Mouse (Mus musculus) spleen, postnatal 10 days (tissue): ENCODE results near the gene Grin2a.

Source experiments
- DNase-seq, 2 experiments: peaks; one replicate each; pipeline ENCODE4 v3.0.0; 2021 to 2022; ENCODE audit warnings: low spot score in 2 of 2

Gene Grin2a

DNA sequence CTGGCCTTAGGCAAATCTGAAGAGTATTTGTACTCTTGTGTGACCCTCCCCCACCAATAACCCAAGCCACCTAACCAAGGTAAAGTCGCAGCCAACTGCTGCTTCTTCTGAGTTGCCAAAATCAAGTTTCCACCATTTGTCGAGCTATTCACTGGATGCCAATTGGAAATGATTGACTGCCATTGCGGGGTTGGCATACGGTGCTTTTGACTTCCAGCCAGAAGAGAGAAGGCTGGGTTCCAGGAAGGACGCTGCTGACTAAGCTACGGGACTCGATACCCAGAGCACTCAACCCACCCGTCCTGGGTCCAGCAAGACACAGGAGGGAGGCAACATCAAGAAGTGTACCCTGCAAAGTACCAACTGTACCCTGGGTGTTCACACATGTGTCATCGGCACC is 242.3 kb downstream of the Grin2a start:
- DNase-seq, result no peak

DNA sequence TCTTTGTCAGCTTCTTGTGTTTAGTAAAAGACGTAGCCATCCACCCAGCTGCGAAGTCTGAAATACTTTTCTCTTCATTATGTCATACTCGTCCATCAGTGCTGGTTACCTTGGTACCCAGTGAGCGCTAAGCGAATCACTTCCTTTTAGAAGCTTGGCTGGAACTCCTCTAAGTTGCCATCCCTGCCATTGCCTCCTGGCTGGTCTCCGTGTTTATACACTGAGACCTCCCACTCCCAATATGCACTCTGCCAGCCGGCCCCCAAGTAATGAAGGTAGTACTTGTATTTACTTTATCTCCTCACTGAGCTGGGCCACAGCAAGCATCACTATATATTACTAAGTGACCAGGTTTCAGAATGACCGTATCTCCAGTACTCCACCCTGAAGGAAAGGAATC is 242.8 kb downstream of the Grin2a start:
- DNase-seq, result no peak

DNA sequence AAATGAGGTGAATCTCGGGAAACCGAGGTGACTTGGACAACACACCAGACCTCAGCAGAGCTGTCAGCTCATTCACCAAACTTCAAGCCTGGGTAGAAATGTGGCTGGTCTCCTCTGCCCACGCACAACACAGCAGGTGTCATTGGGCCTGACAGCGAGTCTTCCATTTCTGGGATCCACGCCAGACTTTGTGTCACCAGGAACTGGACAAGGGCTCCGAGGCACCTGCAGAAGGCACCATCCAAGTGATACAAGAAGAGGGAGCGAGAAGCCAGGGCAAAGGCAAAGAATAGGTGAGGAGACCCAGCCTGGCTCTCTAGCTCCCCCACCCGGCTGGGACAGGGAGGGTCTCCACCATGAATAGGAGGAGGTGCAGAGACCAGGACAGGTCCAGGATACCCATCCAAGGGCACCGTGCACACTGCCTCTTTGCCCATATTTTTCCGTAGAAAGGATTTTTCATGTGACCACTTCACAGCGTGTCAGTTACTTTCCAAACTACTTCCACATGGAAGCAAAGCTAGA is 244.3 kb downstream of the Grin2a start:
- no peak for DNase-seq

DNA sequence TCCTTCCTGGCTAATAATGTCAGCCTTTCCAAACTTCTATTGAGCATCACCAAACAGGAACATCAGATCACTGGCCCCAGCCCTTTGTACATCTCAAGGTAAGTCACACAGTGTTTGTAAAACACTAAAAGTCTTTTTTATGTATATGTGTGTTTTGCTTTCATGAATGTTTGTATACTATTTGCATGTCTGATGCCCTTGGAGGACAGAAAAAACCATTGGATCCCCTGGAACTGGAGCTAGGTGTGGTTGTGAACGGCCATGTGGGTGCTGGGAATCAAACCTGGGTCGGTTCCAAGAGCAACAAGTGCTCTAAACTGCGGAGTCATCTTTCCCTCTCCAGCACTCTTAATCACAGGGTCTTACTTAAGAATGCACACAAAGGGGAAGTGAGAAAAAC is 245.7 kb downstream of the Grin2a start:
- no peak for DNase-seq

DNA sequence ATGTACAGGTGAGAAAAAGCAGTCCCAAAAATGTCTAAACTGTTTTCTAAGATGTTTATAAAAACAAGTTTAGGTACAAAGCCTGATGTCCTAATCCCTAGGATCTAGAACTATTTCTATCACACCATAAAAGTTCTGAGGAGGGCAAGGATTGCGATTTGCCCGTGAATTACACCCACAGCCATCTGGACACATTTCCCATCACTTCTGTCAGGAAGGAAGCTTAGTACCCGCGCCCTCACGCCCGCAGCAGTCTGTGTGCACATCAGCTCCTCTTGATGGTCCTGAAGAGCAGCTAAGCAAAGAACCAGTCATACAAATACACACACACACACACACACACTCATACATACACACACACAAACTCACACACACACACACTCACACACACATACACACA is 252.9 kb downstream of the Grin2a start:
- DNase-seq, result no peak

- DNase-seq, result no peak
Observed at GRCm38 (mm10) chr16:9738679-9739078, 256.7 kb downstream of the Grin2a start.

- DNase-seq, result no peak
Observed at GRCm38 (mm10) chr16:9737131-9737530, 258.2 kb downstream of the Grin2a start.

DNA sequence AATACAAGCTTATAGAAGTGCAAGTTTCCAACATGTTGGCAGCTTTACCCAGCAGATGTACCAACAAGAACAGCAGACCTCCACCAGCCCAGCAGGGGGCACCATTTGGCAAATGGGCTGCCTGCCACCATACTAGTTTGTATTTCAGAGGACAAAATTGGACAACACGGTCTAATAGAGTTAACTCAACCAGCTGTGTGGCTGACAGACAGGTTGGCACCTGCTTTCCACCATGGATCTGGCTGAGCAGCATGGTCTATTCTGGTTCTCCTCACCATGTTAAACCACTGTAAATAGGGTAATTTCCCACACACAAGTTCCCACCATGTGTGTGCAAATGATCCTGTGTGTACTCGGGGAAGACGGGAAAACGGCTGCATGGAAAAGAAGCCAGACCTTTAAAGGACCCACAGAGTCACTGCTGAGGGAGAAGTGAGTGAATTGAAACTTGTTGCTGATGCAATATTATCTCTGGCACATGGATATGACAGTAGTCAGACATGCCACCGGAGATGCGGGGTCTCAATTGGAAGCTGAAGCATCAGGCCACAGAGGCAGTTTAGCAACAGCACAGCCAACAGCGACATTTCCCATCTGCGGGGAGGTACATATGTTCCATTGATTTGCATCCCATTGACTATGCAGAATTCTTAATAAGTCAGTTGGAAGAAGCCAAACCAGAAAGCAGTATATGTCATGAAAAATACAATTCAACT is 259.8 kb downstream of the Grin2a start:
- no peak for DNase-seq

DNA sequence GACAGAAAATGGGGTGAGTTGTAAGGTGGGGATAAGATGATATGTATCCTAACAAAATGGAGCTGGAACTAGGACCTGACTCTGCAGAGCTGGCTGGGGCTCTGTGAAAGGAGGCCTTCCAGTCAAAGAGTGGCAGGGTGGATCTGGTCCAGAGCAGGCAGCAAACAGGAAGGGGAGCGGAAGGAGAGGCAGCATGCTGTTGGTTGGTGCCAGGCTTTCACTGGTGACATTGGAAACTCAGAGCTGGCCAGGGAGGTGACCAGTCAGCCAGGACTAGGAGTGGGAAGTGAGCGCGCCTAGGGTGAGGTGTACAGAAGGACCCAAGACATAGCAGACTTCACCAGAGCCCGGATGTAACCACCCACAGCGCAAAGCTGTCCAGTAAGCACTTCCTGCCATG is 267.8 kb downstream of the Grin2a start:
- DNase-seq, result no peak

DNA sequence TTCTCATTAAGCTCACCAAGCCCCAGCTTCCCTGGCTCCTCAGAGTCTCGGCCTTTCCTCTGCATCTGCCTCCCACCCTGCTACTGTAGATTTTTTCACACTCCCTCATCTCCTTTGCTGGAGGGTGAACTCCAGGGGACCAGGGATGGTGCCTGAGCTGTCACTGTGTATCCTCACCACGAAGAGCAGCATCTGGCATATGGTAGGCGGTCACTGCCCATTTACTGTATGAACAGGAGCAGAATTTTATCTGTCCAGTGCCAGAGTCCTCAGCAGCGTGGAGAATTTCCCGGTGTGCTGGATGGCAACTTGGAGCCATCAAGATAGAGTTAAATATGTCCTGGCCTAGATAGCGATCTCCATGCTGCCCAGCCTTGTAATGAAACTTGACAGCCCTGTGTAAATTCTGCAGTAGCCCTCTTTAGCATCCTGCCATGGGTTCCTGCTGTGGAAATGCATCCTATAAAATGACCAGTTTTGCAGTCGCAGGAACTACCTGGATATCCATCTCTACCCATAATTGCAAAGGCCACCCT is 269.7 kb downstream of the Grin2a start:
- no peak for DNase-seq

DNA sequence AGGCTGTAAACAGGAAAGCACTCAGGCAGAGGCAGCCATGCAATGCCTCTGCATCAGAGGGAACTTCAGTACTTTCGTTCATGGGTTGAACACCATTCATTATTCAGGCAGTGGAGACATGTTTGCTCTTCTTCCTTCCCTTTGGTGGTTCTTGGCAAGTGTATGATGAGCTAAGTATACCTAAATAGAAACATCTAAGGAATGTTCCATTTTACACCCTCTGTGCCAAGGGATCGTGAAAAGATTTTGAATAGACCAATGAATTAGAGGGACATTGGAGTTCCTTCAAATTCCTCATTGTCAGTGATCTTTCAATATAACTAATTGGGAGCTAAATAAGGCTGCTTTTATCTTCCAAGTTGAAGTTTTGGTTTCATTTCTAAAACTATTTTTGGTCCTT is 284.0 kb downstream of the Grin2a start:
- DNase-seq, result no peak

- no peak for DNase-seq
Observed at GRCm38 (mm10) chr16:9709921-9710320, 285.4 kb downstream of the Grin2a start.

GRCm38 (mm10) chr16:9697141-9697540 is 298.2 kb downstream of the Grin2a start:
- DNase-seq, result no peak

DNA sequence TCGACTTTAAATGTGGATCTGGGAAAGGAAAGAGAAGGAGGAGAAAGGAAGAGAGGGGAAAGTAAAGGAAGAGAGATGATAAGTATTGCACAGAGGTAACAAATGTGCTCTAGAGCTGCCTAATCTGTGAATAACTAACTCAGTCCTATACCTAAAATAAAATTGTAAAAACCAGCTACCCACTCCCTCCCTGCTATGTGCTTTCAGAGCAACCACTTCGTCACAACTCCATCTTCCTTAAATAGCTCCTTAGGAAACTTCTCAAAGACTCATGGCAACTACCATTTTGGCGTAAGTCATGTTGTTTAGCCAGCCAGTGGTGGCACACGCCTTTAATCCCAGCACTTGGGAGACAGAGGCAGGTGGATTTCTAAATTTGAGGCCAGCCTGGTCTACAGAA is 301.3 kb downstream of the Grin2a start:
- DNase-seq, result no peak

- DNase-seq, result no peak
Observed at GRCm38 (mm10) chr16:9688523-9689140, 306.7 kb downstream of the Grin2a start.

DNA sequence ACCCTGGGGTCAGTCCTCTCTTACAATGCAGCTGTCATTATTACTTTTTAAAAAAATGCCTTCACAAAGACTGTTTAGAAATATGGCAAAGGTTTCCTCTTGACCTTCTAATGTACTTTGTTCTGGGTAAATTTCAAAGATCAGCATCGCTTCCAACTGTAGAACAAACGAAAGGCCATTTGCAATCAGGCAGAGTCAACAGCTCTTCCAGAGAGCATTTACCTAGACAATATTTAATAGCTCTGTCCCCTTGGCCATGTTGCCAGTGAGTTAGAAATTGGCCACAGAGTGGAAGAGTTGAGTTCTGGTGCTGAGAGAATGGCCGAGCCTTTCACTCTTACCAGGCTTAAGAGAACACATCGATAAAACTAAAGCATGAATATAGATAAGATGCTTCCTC is 314.8 kb downstream of the Grin2a start:
- DNase-seq, result no peak

DNA sequence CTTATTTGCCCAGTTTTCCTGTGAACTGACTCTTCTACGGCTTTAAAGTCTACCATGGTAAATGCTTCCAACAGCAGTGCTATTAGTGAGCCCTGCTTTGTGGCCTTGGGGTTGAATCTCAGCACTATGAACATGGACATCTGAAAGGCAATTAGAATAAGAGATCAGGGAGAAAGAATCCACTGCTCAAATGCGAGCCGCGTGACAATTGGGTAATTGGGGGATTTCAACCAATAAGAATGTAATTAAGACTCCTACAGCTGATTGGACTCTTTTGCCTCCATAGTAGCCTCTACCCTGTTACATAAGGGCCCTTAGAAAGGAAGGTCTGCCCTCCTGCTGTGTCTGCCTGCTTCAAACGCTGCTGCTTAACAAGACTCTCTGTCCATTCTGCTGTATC is 315.4 kb downstream of the Grin2a start:
- no peak for DNase-seq

DNA sequence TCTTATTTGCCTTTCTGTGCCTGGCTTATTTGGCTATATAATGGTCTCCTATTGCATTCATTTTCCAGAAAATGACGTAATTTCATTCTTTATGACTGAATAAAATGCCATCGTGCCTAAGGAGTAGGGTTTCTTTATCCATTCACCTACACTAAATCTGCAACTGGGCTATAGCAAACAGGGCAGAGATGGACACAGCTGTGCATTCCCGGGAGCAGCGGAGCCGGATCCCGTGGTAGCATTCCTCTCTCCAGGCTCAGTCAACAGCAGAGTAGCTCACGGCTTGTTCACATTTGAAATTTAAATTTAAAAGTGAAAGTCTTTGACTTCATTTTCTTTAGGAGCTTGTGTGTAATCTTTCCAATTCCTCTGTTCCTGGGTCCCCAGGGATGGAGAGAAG is 316.6 kb downstream of the Grin2a start:
- no peak for DNase-seq

DNA sequence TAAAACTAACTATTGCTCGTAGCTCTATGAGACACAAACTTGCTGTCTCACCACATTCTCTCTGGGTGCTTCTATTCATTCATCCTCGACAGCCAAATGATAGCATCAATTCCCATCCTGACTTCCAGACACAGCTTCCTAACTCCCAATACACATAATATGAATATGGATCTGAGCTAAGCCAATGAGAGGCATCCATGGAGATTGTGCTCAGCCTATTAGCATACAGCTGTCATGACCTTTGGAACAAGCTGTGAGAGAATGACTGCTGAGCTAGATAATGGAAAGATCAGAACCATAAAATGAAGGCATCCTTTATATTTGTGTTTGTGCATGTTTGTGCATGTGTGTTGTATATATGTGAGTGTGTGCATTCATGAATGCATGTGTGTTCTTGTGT is 323.0 kb downstream of the Grin2a start:
- DNase-seq, result no peak

- DNase-seq, result no peak
Observed at GRCm38 (mm10) chr16:9671222-9671621, 324.1 kb downstream of the Grin2a start.

- DNase-seq, result no peak
Observed at GRCm38 (mm10) chr16:9670750-9671161, 324.6 kb downstream of the Grin2a start.

DNA sequence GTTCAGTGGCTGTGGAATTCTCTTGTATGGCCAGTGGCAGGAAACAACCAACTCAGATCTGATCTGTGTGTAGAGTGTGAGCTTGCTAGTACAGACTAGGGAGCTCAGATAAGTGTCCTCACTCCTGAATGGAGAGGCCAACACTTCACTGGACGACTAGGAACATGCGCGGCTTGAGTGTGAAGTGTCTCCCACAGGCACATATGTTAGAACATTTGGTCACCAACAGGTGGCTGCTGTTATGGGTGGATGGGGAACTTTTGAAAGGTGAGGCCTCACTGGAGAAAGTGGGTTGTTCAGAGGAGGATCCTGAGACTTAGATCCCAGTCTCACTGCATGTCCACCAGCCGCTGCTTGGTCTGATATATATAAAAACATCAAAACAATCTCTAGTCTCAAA is 329.5 kb downstream of the Grin2a start:
- no peak for DNase-seq

DNA sequence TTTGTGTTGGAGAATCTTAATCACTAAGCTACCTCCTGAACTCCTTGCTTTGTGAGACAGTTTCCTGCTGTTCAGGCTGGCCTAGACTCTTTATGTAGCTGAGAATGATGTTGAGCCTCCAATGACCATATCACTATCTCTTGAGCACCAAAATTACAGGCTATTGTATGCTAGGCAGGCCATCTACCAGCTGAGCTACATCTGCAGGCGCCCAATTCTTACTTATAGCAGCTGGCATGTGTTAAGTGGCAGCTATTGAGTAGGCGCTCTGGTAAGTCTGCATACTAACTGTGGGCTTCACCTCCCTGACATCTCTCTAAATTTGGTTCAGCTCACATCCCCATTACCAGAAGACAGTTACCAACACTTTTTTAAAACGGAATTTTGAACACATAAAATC is 331.3 kb downstream of the Grin2a start:
- DNase-seq, result no peak
